Mouse (Mus musculus): ENCODE measurements at regions not wholly inside any gene's neighbourhood (a gene's known extent, or its start where the extent isn't known, plus 50 kb on each side); places are given as distances from the start of the nearest gene placed in this dataset.

GRCm38 (mm10) chr8:40210871-40211270, 464.0 kb upstream of the Adam24 start:
- ATAC-seq (ENCODE audit: low FRiP score, low TSS enrichment) (no peak), DNase-seq (no peak)
- WGBS = 92% methylated on average over 4 of the region's 4 CpGs
- no peaks in the 10 kb centered on the region for H3K4me1 ChIP-seq (ENCODE audit: control insufficient read depth, insufficient read depth, low read length)
- no peaks in the 10 kb centered on the region for H3K27me3 ChIP-seq (ENCODE audit: control insufficient read depth, insufficient read depth, low read length)
- no peaks in the 10 kb centered on the region for H3K9me3 ChIP-seq (ENCODE audit: control insufficient read depth, low read length)
- H3K27ac ChIP-seq (replicated peaks; ENCODE audit: low read depth, low read length) = no peak overlapping the region
- no peak overlapping the region for H3K4me3 ChIP-seq (replicated peaks; ENCODE audit: low read depth, low read length)
- no peak overlapping the region for H3K9ac ChIP-seq (replicated peaks; ENCODE audit: low read length)
- H3K4me2 ChIP-seq (ENCODE audit: low read length) = no peak overlapping the region
- H3K36me3 ChIP-seq (ENCODE audit: control insufficient read depth, insufficient read depth, low read length) = no peaks in the 10 kb centered on the region

DNA sequence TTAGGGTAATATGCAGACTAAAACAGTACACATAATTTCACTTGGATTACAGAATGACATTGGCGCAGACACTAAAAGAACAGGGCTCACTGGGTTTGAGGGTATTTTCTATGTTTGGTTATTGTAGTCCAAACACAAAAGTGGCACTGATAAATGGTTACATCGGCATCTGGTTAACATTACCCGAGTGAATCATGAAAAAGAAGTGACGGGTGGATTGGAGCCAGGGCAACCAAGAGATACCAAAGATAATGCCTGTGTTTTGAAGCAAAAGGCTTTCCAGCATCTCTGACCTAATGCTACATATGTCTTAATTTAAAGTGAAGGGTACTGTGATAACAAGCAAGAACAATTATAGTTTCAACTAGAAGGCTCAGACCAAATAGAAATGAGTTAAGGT, 451.4 kb upstream of the Adam24 start:
- DNase-seq = no peak
- no peak overlapping the region for H3K27ac ChIP-seq (replicated peaks; ENCODE audit: low read depth, low read length)
- WGBS = 81% methylated on average over 4 of the region's 4 CpGs
- no peak overlapping the region for H3K9ac ChIP-seq (replicated peaks; ENCODE audit: low read length)
- H3K27me3 ChIP-seq (ENCODE audit: control insufficient read depth, insufficient read depth, low read length) = no peaks in the 10 kb centered on the region
- no peak overlapping the region for H3K4me2 ChIP-seq (ENCODE audit: low read length)
- H3K36me3 ChIP-seq (ENCODE audit: control insufficient read depth, insufficient read depth, low read length) = no peaks in the 10 kb centered on the region
- H3K9me3 ChIP-seq (ENCODE audit: control insufficient read depth, low read length) = no peaks in the 10 kb centered on the region
- H3K4me1 ChIP-seq (ENCODE audit: control insufficient read depth, insufficient read depth, low read length) = no peaks in the 10 kb centered on the region
- no peak for ATAC-seq (ENCODE audit: low FRiP score, low TSS enrichment)
- no peak overlapping the region for H3K4me3 ChIP-seq (replicated peaks; ENCODE audit: low read depth, low read length)

DNA sequence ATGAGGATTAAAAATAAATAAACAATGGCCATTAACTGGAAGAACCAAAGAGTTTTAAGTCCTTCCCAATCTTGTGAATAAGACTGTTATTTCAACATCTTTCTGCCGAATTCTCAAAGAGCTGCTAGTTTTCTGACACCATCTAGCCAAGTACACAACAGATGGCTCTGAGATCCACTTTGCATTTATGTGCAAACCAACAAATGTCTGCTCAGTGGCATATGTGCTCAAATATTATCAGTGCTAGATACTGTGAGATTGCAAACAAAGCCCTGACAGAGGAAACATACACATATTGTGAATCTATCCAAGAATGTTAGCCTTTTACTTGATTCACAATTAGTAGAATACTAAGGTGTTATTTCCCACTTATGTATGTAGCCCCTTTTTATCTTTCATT, 447.6 kb upstream of the Adam24 start:
- no peaks in the 10 kb centered on the region for H3K4me1 ChIP-seq (ENCODE audit: control insufficient read depth, insufficient read depth, low read length)
- ATAC-seq (ENCODE audit: low FRiP score, low TSS enrichment) (no peak), DNase-seq (no peak)
- H3K9me3 ChIP-seq (ENCODE audit: control insufficient read depth, low read length) = no peaks in the 10 kb centered on the region
- H3K36me3 ChIP-seq (ENCODE audit: control insufficient read depth, insufficient read depth, low read length) = no peaks in the 10 kb centered on the region
- H3K9ac ChIP-seq (replicated peaks; ENCODE audit: low read length) = no peak overlapping the region
- H3K27ac ChIP-seq (replicated peaks; ENCODE audit: low read depth, low read length) = no peak overlapping the region
- 73% methylated on average over 1 of the region's 1 CpGs for WGBS
- no peak overlapping the region for H3K4me3 ChIP-seq (replicated peaks; ENCODE audit: low read depth, low read length)
- no peaks in the 10 kb centered on the region for H3K27me3 ChIP-seq (ENCODE audit: control insufficient read depth, insufficient read depth, low read length)
- no peak overlapping the region for H3K4me2 ChIP-seq (ENCODE audit: low read length)

Measured in midbrain, embryonic 14.5 days (tissue).